Mouse (Mus musculus): ENCODE data around the gene Plekhm2.

The Plekhm2 gene

GRCm38 (mm10) chr4:141664799-141665198, at the start of gene Plekhm2:
TSS of gene Plekhm2 (minus strand) at chr4:141664899.
- no peak for DNase-seq (ENCODE audit: low spot score in 2 of 2)

GRCm38 (mm10) chr4:141713598-141714142, 49.0 kb upstream of the Plekhm2 start:
- no peak for DNase-seq (ENCODE audit: low spot score in 2 of 2)

- DNase-seq (ENCODE audit: low spot score in 2 of 2), result no peak
Observed at GRCm38 (mm10) chr4:141711250-141711649, 46.6 kb upstream of the Plekhm2 start.

GRCm38 (mm10) chr4:141708971-141709370, 44.3 kb upstream of the Plekhm2 start:
- DNase-seq (ENCODE audit: low spot score in 2 of 2), result no peak

- DNase-seq (ENCODE audit: low spot score in 2 of 2), result no peak
Observed at GRCm38 (mm10) chr4:141708005-141708404, 43.3 kb upstream of the Plekhm2 start.

GRCm38 (mm10) chr4:141705331-141705730, 40.6 kb upstream of the Plekhm2 start:
- peak in 1 of 2 experiments; percentile 65 for DNase-seq (ENCODE audit: low spot score in 2 of 2)

GRCm38 (mm10) chr4:141704625-141705024, 39.9 kb upstream of the Plekhm2 start:
- DNase-seq (ENCODE audit: low spot score in 2 of 2), result no peak

GRCm38 (mm10) chr4:141694719-141695118, 30.0 kb upstream of the Plekhm2 start:
- DNase-seq (ENCODE audit: low spot score in 2 of 2), result no peak

- no peak for DNase-seq (ENCODE audit: low spot score in 2 of 2)
Observed at GRCm38 (mm10) chr4:141688505-141688904, 23.8 kb upstream of the Plekhm2 start.

- DNase-seq (ENCODE audit: low spot score in 2 of 2), result no peak
Observed at GRCm38 (mm10) chr4:141686525-141686924, 21.8 kb upstream of the Plekhm2 start.

- no peak for DNase-seq (ENCODE audit: low spot score in 2 of 2)
Observed at GRCm38 (mm10) chr4:141686093-141686492, 21.4 kb upstream of the Plekhm2 start.

GRCm38 (mm10) chr4:141685499-141685898, 20.8 kb upstream of the Plekhm2 start, which contains the start of gene Rsc1a1:
TSS of gene Rsc1a1 (minus strand) at chr4:141685599.
- no peak for DNase-seq (ENCODE audit: low spot score in 2 of 2)

- no peak for DNase-seq (ENCODE audit: low spot score in 2 of 2)
Observed at GRCm38 (mm10) chr4:141682706-141683230, 18.1 kb upstream of the Plekhm2 start.

GRCm38 (mm10) chr4:141681767-141682166, 17.1 kb upstream of the Plekhm2 start:
- no peak for DNase-seq (ENCODE audit: low spot score in 2 of 2)

GRCm38 (mm10) chr4:141680892-141681291, 16.2 kb upstream of the Plekhm2 start:
- no peak for DNase-seq (ENCODE audit: low spot score in 2 of 2)

GRCm38 (mm10) chr4:141679016-141679415, 14.3 kb upstream of the Plekhm2 start:
- DNase-seq (ENCODE audit: low spot score in 2 of 2), result no peak

GRCm38 (mm10) chr4:141676462-141676979, 11.8 kb upstream of the Plekhm2 start:
- DNase-seq (ENCODE audit: low spot score in 2 of 2), result no peak

- no peak for DNase-seq (ENCODE audit: low spot score in 2 of 2)
Observed at GRCm38 (mm10) chr4:141672325-141672724, 7.6 kb upstream of the Plekhm2 start.

- DNase-seq (ENCODE audit: low spot score in 2 of 2), result no peak
Observed at GRCm38 (mm10) chr4:141671389-141671788, 6.7 kb upstream of the Plekhm2 start.

GRCm38 (mm10) chr4:141669898-141670712, 5.4 kb upstream of the Plekhm2 start:
- no peak for DNase-seq (ENCODE audit: low spot score in 2 of 2)

- peak; percentile 48 to 63 for DNase-seq (ENCODE audit: low spot score in 2 of 2)
Observed at GRCm38 (mm10) chr4:141664011-141664745, 521 bp downstream of the Plekhm2 start.

Data from cerebellum, postnatal 4 days (tissue).